Mouse (Mus musculus): Measurements from ENCODE around the gene Manf. TPM values are rescaled to one million over a fixed set of nuclear protein-coding genes. Genes with fewer than 3 reads are reported as not detected.

The Manf gene
- polyA plus RNA-seq, 1 experiment from 2014 or later: 197 TPM

- WGBS (ENCODE audit: insufficient replicate concordance): under 1% methylated on average over 63 of the region's 71 CpGs
Observed at GRCm38 (mm10) chr9:106821618-106822380, 70.0 kb downstream of the Manf start, which contains the start of gene Dcaf1. Gene Dcaf1 (plus strand): TSS chr9:106821874.

GRCm38 (mm10) chr9:106821050-106821617 lies 70.6 kb downstream of the Manf start:
- ATAC-seq (ENCODE audit: low read depth) (no peak), DNase-seq (peak; percentile 10)
- Histone ChIP-seq H3K27ac (peak overlapping the region; percentile 35; the same call in 1 of the 2 replicates), H3K4me1 (replicated peaks) (peaks cover 22% of the 10 kb centered on the region), H3K36me3 (peaks cover under 1% of the 10 kb centered on the region; the same call in 1 of the 2 replicates), H3K4me3 (replicated peaks) (peak overlapping the region; percentile 98), H3K27me3 (no peaks in the 10 kb centered on the region), H3K9me3 (replicated peaks) (no peaks in the 10 kb centered on the region), H3K9ac (peak overlapping the region; percentile 72), H3K4me2 (peak overlapping the region; percentile 75)
- 21% methylated on average over 15 of the region's 15 CpGs for WGBS (ENCODE audit: insufficient replicate concordance)

More at GRCm38 (mm10) chr9:106821618-106822380, 70.0 kb downstream of the Manf start, which contains the start of gene Dcaf1:
- Histone ChIP-seq H3K4me2 (peak within 1 kb of the TSS; percentile 77), H3K9ac (peak within 1 kb of the TSS; percentile 96), H3K9me3 (replicated peaks) (no peaks in the 10 kb centered on the region), H3K27me3 (no peaks in the 10 kb centered on the region), H3K4me1 (replicated peaks) (peaks cover 29% of the 10 kb centered on the region), H3K36me3 (peaks cover 2% of the 10 kb centered on the region; the same call in 1 of the 2 replicates), H3K4me3 (replicated peaks) (peak within 1 kb of the TSS; percentile 98), H3K27ac (peak within 1 kb of the TSS; percentile 93)
- ATAC-seq (ENCODE audit: low read depth) (peak; percentile 93), DNase-seq (peak; percentile 90)

GRCm38 (mm10) chr9:106819201-106819600 lies 72.6 kb downstream of the Manf start:
- no peak for ATAC-seq (ENCODE audit: low read depth)
- no peak overlapping the region for H3K4me2 ChIP-seq
- WGBS (ENCODE audit: insufficient replicate concordance): 69% methylated on average over 1 of the region's 1 CpGs
- H3K9ac ChIP-seq: no peak overlapping the region
- H3K4me3 ChIP-seq (replicated peaks): no peak overlapping the region
- no peak for DNase-seq
- H3K27me3 ChIP-seq: no peaks in the 10 kb centered on the region
- no peaks in the 10 kb centered on the region for H3K9me3 ChIP-seq (replicated peaks)
- no peak overlapping the region for H3K27ac ChIP-seq
- H3K4me1 ChIP-seq (replicated peaks): peaks cover 15% of the 10 kb centered on the region
- no peaks in the 10 kb centered on the region for H3K36me3 ChIP-seq

GRCm38 (mm10) chr9:106818191-106818590 lies 73.6 kb downstream of the Manf start:
- H3K4me2 ChIP-seq: no peak overlapping the region
- 63% methylated on average over 6 of the region's 6 CpGs for WGBS (ENCODE audit: insufficient replicate concordance)
- no peak overlapping the region for H3K4me3 ChIP-seq (replicated peaks)
- ATAC-seq (ENCODE audit: low read depth) (no peak), DNase-seq (no peak)
- no peaks in the 10 kb centered on the region for H3K36me3 ChIP-seq
- H3K27ac ChIP-seq: no peak overlapping the region
- H3K9ac ChIP-seq: no peak overlapping the region
- H3K27me3 ChIP-seq: no peaks in the 10 kb centered on the region
- H3K9me3 ChIP-seq (replicated peaks): no peaks in the 10 kb centered on the region
- H3K4me1 ChIP-seq (replicated peaks): peaks cover 8% of the 10 kb centered on the region

GRCm38 (mm10) chr9:106806503-106806902 lies 85.3 kb downstream of the Manf start:
- Histone ChIP-seq H3K27me3 (no peaks in the 10 kb centered on the region), H3K27ac (no peak overlapping the region), H3K4me1 (replicated peaks) (no peaks in the 10 kb centered on the region), H3K9me3 (replicated peaks) (peaks cover 7% of the 10 kb centered on the region; the same call in 1 of the 2 replicates), H3K9ac (no peak overlapping the region), H3K36me3 (no peaks in the 10 kb centered on the region), H3K4me2 (no peak overlapping the region), H3K4me3 (replicated peaks) (no peak overlapping the region)
- no peak for DNase-seq
- ATAC-seq (ENCODE audit: low read depth): no peak
- WGBS (ENCODE audit: insufficient replicate concordance): 62% methylated on average over 4 of the region's 4 CpGs

GRCm38 (mm10) chr9:106790831-106791230 lies 100.9 kb downstream of the Manf start:
- Histone ChIP-seq H3K9ac (no peak overlapping the region), H3K36me3 (no peaks in the 10 kb centered on the region), H3K27ac (no peak overlapping the region), H3K9me3 (replicated peaks) (no peaks in the 10 kb centered on the region), H3K27me3 (0 out of 2 replicates have a peak, but pooled peaks cover 3% of the 10 kb centered on the region), H3K4me2 (peak overlapping the region; percentile 4; the same call in 1 of the 2 replicates), H3K4me1 (replicated peaks) (peaks cover 37% of the 10 kb centered on the region), H3K4me3 (replicated peaks) (no peak overlapping the region)
- no peak for ATAC-seq (ENCODE audit: low read depth)
- no peak for DNase-seq
- 50% methylated on average over 6 of the region's 6 CpGs for WGBS (ENCODE audit: insufficient replicate concordance)

- peak overlapping the region; percentile 87 for H3K4me2 ChIP-seq
- WGBS (ENCODE audit: insufficient replicate concordance): 10% methylated on average over 10 of the region's 10 CpGs
- H3K9me3 ChIP-seq (replicated peaks): no peaks in the 10 kb centered on the region
- ATAC-seq (ENCODE audit: low read depth) (peak; percentile 58), DNase-seq (no peak)
- H3K36me3 ChIP-seq: no peaks in the 10 kb centered on the region
- peaks cover 49% of the 10 kb centered on the region for H3K4me1 ChIP-seq (replicated peaks)
- H3K9ac ChIP-seq: peak overlapping the region; percentile 97
- H3K27ac ChIP-seq: peak overlapping the region; percentile 85; the same call in 1 of the 2 replicates
- H3K4me3 ChIP-seq (replicated peaks): peak overlapping the region; percentile 90
- H3K27me3 ChIP-seq: 0 out of 2 replicates have a peak, but pooled peaks cover 3% of the 10 kb centered on the region
Observed at GRCm38 (mm10) chr9:106789363-106789762, 102.4 kb downstream of the Manf start.

- H3K9me3 ChIP-seq (replicated peaks): no peaks in the 10 kb centered on the region
- peak within 1 kb of the TSS; percentile 87 for H3K4me2 ChIP-seq
- H3K9ac ChIP-seq: peak within 1 kb of the TSS; percentile 97
- peaks cover 50% of the 10 kb centered on the region for H3K4me1 ChIP-seq (replicated peaks)
- H3K27ac ChIP-seq: peak within 1 kb of the TSS; percentile 85
- 0 out of 2 replicates have a peak, but pooled peaks cover 3% of the 10 kb centered on the region for H3K27me3 ChIP-seq
- DNase-seq (peak; percentile 68), ATAC-seq (ENCODE audit: low read depth) (peak; percentile 88)
- no peaks in the 10 kb centered on the region for H3K36me3 ChIP-seq
- peak within 1 kb of the TSS; percentile 90 for H3K4me3 ChIP-seq (replicated peaks)
- WGBS (ENCODE audit: insufficient replicate concordance): under 1% methylated on average over 49 of the region's 49 CpGs
Observed at GRCm38 (mm10) chr9:106788812-106789321, 102.9 kb downstream of the Manf start, which contains the start of gene Rad54l2. Gene Rad54l2 (minus strand): TSS chr9:106789194.

Other genes with a start within 250 kb of the Manf start
- not detected in 2 replicates for gene Grm2, start 235.9 kb downstream of the Manf start, polyA plus RNA-seq (2015; fragmentation: Nextera tagmentation; extraction: Ambion mirVana)
- 14.1 and 16.3 TPM in 2 replicates for gene Tex264, start 206.1 kb downstream of the Manf start, polyA plus RNA-seq (2015; fragmentation: Nextera tagmentation; extraction: Ambion mirVana)
- gene Rad54l2, start 102.8 kb downstream of the Manf start, polyA plus RNA-seq (2015; fragmentation: Nextera tagmentation; extraction: Ambion mirVana): 1.8 and 2.0 TPM in 2 replicates
- gene Dcaf1, start 70.1 kb downstream of the Manf start, polyA plus RNA-seq (2015; fragmentation: Nextera tagmentation; extraction: Ambion mirVana): 12.0 and 16.6 TPM in 2 replicates
- 2.7 and 2.8 TPM in 2 replicates for gene Rbm15b, start 4.6 kb downstream of the Manf start, polyA plus RNA-seq (2015; fragmentation: Nextera tagmentation; extraction: Ambion mirVana)